Mouse (Mus musculus) monocyte, adult 2 months (primary cell): ENCODE results near the gene Gm364.

Experiments
- DNase-seq, 2 experiments: peaks; one replicate each; pipeline ENCODE4 v3.0.0; 2022; ENCODE audit warnings: low spot score in 2 of 2, low read depth in 1 of 2

Gene Gm364

DNA sequence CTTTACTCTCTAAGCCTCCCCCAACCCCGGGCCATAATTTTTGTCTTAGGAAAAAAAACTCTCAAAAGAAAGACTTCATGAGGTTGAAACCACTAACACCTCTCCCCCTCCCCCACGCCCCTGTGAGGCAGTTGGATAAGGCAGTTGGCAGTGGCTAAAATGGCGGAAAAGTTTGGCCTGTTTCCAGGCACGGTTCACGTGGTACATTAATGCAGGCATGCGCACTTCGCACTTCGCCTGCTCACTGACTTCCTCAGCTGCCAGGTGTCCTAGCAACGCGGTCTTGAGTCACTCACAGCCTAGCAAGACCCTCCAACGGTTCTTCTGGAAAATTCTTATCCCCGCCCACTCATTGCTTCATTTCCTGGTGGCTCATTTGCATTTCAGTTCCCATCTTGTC is at the start of gene Gm364:
TSS of gene Gm364 (plus strand) at position 386 of the 400 bp plus-strand sequence.
- DNase-seq, result no peak

DNA sequence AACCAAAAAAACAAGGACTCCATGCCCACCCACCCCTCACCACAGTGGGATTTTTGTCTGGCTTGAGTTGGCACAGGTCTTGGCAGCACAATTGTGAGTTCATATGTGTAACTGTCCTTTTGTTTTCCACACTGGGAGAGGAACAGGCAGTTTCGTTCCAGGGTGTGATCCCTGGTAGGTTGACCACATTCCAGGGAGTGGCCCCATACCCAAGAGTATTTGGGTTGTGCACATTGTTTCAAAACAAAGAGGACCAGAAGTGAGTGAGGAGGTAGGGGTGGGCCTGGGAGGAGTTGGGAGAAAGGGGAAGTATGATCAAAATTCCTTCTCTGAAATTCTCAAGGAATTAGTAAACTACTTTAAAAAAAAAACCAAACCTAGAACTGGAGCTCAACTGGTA is 49.6 kb upstream of the Gm364 start:
- no peak for DNase-seq

DNA sequence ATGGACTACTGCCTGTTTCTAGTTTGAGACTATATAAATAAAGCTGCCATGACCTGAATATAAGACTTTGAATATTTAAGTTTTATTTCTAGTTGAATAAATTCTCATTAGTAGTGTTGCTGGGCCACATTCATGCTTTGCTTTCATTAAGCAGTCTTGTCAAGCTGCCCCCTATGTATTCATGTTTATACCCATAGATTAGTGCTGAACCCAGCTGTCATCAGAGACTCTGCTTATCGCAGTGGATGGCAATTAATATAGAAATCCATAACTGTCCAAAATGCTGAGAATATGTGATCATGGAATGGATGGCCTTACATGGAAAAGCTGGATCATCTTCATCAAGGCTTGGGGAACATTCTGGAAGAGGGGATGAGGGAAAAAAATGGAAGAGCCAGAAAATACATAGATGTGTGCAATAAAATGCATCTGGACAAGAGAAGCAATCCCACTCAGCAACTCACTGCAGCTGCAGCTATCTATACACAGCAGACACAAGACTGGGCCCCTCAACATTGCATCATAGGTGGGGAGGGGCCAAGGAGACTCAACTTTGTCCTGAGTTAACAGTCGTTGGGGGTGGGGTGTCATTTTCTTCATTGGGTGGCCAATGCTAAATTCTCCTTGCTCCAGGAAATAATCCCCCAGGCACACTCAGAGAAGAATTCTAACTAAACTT is 43.9 kb upstream of the Gm364 start:
- DNase-seq, result no peak

DNA sequence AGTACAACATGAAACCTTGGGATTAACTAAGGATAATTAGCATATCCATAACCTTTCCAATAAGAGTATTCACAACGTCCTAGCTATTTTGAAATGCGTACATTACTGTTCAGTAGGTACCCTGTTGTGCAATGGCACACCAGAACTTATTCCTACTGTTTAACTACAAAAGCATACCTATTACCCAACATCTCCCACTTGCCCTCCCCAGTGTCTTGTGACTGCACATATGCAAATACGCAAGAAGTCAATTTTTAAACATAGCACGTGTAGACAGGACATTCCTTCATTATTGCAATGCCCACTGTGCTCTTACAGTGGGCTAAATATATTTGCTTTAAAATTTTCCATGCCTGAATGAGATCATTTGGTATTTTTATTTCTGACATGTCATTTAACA is 36.0 kb upstream of the Gm364 start:
- no peak for DNase-seq

DNA sequence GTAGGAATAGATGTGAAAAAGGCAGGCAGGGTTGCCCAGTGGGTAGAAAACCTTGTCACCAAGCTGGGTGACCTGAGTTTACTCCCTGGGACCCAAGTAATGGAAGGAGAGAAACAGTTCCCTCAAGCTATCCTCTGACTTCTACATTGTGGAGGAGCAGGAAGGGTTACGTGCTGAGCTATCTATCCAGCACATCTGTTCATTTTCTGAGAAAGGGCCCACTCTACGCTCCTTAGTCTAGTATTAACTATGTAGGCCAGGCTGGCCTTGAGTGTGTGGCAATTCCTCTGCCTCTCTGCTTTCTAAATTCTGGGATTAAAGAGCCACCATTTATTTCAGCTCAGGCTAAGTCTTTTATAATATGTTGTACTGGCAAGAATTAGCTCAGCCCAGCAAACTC is 35.4 kb upstream of the Gm364 start:
- DNase-seq, result no peak

DNA sequence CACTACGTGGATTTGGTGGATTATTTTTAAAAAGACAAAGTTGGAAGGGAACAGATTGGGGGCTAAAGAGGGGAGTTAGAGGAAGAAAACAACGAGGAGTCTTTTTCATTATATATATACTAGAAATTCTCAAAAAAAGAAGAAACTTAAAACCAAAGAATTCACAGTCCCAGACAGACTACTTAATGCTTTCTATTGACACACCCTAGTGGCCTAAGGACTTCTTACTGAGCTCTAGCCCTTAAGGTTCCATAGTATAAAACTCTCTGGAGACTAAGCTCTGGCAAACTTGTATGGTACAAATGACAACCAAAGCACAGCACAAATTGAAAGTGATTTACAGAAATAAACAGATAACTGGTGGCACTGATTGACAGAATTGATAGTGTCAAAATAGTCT is 34.9 kb upstream of the Gm364 start:
- DNase-seq, result no peak

DNA sequence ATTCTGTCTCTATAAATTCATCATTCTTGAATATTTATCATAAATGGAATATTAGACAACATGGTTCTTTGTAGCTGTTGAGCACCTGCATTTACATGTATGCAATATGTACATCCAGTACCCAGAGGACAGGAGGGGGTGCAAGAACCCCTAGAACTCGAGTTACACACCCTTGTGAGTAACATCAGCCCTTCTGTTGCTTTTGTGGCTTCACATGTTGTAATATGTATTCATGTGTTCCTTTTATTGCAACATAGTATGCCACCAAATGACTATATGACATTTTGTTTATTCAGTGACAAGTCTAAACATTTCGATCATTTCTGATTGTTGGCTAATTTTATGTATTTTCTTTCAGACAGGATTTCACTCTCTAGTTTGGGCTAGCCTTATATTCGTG is 31.9 kb upstream of the Gm364 start:
- no peak for DNase-seq

DNA sequence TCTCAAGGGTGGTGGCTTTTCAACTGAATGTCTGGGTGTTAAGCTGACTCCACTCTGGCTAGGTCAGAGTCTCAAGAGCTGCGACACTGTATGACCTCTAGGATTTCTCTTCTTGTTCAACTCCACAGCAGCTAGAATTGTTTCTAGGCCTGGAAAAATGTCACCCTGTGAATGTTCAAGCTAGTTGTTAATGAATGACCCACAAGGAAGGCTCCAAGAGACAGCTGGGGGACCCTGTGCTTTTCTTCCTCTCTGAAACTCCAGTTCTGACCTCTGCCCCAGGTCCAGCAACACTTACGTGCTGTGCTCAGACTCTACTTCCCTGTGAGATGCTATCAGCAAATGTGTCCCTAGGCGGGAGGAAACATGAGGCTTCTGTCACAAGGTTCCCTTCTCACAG is 30.4 kb upstream of the Gm364 start:
- no peak for DNase-seq

DNA sequence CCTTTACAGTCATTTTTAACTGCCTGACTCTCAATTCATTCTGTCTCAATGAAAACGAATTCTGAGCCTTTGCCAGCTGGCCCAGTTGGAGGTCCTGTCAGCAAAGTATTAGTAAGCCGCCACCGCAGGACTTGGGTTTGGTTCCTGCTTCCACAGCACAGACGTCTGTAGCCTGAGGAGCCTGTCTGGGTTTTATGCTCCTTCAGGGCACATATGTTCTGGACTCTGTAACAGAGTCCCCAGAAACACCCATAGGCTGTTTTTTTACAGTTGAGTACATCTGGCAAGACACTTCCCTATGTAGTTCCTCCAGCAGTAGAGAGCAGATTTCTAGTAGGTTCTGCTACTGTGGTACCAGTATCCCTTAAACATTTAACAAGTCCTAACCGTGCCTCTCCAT is 28.0 kb upstream of the Gm364 start:
- no peak for DNase-seq

DNA sequence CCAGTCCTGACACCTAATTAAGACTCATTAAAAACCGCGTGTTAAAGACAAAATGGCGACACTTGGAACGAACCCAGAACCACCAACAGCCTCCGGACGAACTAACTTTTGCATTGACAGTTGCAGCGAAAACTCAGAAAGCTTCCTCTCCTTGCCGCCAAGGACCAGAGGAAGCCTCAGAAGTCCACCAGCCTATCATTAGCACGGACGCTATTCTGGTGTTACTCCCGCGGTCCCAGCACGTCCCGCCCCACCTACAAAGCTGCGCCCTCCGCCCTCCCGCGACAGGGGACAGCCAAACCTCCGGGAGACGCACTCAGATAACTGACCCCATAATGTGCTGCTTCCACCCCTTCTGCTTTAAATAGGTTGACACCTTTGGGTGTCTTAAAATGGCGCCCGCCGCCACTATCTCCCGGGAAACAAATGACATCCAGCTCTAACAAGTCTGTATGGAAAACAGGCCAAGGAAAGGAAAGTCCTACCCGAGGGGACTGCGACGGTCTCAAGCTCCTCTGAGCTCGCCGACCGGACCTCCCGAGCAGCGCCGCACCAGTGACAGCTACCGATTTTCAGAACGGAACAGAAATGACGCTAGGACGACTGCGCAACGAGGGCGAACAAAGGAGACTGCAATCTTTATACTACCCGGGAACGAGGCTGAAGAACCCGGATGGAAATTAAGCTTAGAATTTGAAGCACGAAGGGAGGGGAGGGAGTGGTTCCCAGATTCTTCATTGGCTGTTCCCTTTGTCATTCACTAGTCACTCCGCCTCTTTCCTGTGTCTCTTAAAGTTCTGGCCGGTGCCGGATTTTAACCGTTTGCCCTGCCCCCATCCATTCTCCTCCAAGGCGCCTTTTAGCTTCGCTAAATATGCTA is 16.3 kb upstream of the Gm364 start, which contains the start of gene Rbmx:
TSS of gene Rbmx (minus strand) at position 670 of the 880 bp plus-strand sequence.
- DNase-seq, result peak; percentile 55 to 65

DNA sequence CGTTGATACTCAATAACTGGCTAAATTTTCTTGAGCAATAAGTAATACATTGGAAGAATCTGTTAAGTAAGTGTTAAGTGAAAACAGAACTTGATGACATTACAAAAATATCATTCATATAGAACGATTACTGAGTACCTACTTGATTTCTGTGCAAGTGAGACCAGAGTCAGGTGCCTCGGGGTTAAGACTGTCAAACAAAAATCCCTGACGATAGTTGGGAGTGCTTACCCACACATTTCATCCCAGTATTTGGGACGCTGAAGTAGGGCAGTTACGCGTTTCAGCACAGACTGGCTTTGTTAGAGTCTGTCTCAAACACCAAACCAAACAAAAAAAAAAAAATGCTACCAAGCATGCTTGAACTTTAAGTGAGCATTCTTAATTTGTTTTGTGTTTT is 15.5 kb upstream of the Gm364 start:
- DNase-seq, result no peak

DNA sequence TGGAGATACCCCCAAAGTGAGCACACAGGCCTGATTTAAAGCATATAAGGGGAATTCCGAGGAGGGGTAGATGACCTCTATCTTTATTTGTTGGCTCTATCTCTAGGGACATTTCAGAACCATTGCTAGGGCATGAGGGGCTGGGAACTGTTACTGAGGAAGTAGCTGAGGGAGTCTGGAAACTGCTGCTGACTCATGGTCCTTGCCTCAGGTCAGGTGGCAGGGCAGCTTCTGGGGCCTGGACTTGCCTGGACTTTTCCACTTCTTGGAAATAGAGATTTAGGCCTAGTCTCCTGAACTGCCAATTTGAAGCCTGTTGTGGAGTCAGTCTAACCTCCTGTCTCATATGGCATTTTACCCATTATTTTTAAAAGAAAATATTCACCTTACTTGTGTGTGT is 7.6 kb upstream of the Gm364 start:
- no peak for DNase-seq

DNA sequence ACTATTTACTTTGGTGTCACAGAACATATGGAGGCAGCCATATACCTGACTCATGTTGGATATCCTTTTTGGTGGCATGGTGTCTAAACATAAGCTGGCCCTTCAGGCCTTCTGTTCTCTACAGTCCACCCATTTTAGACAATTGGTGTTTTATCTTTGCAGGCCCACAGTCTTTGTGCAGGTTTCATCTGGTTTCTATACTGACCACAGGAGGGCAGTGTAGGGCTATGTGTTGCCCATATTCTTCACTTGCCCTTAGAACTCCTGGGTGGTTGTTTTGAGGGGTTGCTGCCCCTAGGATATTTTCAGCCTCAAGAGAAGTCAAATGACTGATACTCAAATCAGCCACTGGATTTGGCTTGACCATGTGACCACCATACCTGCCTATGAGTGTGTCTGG is 5.3 kb upstream of the Gm364 start:
- no peak for DNase-seq

DNA sequence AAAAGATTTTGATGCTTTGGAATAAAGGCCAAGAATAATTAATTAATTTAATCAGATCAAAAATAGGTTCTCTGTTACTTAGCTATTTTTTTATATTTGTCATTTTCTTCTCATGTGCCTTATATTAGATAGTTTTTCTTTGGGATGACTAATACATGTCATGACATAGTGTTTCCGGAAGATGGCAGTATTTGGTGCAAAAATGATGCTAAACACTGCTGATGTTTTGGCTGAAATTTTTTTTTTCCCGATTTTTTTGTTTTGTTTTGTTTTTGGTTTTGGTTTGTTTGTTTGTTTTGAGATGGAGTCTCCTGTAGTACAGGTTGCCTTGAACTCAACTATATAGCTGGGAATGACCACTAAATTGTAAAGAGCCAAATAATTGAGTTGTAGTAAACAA is 22.7 kb downstream of the Gm364 start:
- DNase-seq, result no peak

DNA sequence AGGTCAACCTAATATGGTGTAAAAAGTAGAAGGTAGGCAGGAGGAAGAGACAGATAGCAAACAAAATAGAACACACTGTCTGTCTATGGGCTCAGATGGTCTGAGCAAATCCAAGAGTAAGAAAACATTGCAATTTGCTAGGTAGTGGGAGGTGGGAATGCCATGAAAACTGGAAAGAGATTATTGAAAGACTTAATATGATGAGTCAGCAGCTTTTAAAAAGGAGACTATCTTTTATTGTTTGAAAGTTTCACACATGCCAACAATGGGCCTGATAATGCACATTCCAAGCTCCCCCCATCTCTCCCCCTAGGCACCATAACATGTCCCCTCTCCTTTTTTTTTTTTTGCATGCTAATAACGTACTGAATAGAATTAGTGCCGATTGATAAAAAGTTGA is 24.9 kb downstream of the Gm364 start:
- DNase-seq, result no peak

DNA sequence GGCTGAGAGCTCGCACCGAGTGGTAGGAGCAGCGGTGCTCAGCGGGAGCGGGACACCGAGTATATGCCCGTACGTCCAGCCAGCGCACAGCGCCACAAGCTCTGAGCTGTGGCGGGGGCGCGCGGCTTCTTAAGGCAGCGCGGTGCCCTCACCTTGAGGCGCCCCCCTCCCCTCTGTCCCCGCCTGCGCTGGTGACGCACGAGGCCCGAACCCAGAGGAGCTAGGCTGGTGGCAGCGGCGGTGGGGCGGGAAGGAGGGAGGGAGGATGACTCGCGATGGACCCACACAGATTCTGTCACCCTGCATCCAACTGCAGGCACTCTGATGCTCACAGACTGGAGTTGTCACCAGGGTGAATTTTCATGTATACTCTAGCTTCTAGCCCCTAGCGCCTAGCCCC is 94.7 kb downstream of the Gm364 start, which contains the start of gene Gpr101:
TSS of gene Gpr101 (minus strand) at position 124 of the 400 bp plus-strand sequence.
- DNase-seq, result no peak

DNA sequence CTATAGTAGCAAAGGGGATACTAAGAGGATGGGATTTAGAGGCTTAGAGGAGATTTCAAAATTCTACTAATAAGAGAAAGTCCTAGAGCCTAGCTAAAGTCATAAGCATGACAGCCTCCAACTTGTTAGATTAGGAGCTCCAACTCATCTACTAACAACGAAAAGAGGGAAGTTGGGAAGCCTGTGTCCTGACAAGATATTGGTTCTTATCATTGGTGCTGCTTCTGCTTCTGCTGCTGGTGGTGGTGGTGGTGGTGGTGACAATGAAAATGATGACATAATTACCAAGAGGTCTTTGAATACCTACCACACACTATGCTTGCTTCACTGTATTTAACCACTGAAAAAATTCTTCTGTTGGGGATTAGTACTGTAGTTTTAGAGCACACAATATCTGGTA is 97.3 kb downstream of the Gm364 start:
- no peak for DNase-seq

DNA sequence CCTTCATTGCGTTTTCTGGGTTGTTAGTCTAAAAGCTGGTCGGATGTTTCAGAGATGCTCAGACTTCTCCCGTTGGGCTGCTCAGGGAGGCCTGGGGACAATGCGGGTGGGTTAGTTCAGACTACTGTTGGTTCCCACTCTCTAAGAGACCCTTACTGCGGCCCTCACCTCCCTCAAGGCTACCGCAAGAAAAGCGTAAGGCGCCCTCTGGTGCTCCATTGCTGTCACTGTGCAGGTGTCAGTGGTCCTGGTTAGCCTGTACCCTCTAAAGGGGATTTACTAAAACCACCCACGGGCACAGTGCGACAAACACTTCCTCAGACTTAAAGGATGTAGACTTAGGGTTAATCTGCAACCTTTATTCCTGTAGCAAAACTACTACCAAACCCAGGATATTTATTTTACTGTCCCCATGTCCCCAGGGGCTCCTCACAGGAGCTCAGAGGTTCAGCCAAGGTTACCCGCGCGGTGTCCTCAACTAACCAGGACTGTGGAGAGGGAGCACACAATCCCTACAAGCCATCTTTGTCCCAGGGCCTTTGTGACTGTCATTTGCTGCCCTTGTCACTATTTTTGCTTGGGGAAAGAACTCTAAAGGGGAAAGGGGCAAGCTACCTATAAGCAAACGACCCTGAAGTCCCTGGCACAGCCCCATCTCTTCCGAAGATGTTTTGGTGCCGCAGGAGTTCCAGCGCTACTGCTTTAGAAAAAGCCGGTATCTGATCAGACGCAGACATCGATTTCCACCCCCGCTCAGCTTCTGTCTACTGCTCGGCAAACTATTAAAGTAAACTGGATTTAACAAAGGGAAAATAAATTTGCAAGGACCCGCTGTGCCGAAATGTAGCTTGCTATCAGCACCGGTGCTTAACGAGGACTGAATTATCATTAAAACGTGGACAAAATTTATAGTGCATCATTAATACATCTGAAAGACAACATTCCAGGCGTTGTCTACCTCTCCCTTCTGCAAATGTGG is 112.5 kb downstream of the Gm364 start:
- DNase-seq, result no peak
